Mouse (Mus musculus): Measurements from ENCODE around the gene Elmo2.

- TF ChIP-seq POLR2A (IDR thresholded peaks at IDR 0.05; ENCODE audit: low read depth, low read length): no peak
- no peak for TF ChIP-seq CTCF (conservative IDR thresholded peaks at IDR 0.05; ENCODE audit: insufficient read depth, insufficient read length, low read depth, low read length)
Measured at GRCm38 (mm10) chr2:165243122-165243720, 83.1 kb downstream of the Elmo2 start.
